8 mouse cellular contexts compared by ENCODE assay signal in the genomic region with DNA sequence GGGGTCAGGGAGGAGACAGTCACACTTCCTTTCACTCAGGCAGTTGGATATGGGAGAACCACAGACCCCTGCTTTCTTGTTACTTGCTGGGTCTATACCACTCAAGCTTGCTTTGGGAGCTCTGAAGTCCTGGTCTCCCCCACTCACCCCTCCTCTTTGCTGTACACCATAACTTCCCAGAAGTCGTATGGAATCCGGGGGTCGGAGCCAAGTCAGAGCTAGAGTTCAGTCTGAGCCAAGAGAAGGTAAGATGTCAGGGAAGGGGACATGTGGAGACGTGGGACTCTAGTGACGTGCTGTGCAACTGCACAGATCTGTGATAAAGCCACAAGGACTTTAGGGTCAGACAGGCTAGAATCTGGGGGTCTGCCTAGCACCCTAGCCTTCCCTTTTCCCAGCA. TPM values are rescaled to one million over a fixed set of nuclear protein-coding genes. Genes with fewer than 3 reads are reported as not detected.
DNase-seq lines count a peak whose midpoint lies in the region; ATAC-seq and TF ChIP-seq lines count a peak whose summit lies in the region.

No protein-coding gene starts in this region.

- TF ChIP-seq CTCF in stomach, postnatal 0 days (IDR thresholded peaks at IDR 0.05; ENCODE audit: low read depth), result no peak

- H3K4me2 ChIP-seq in neural tube, embryonic 11.5 days (ENCODE audit: low read depth), result peak overlapping the region; percentile 61
- peak overlapping the region; percentile 98 for H3K4me2 ChIP-seq in heart, embryonic 13.5 days
- H3K4me2 ChIP-seq in liver, embryonic 13.5 days, result peak overlapping the region; percentile 68
- peak overlapping the region; percentile 95 for H3K4me2 ChIP-seq in stomach, postnatal 0 days (replicated peaks; ENCODE audit: low read depth)

- ATAC-seq in neural tube, embryonic 11.5 days (ENCODE audit: insufficient read depth, low FRiP score, low TSS enrichment), result no peak
- ATAC-seq in heart, embryonic 13.5 days (ENCODE audit: extremely low read depth, insufficient number of reproducible peaks, low FRiP score, low TSS enrichment), result no peak
- no peak for ATAC-seq in liver, embryonic 13.5 days (ENCODE audit: low read depth)
- 0 out of 2 replicates have a peak, but pooled peaks have one; percentile 4 for ATAC-seq in stomach, postnatal 0 days (ENCODE audit: low FRiP score, low TSS enrichment)

- no peaks in the 10 kb centered on the region for H3K27me3 ChIP-seq in neural tube, embryonic 11.5 days (ENCODE audit: control insufficient read depth, insufficient read depth, low read length)
- no peaks in the 10 kb centered on the region for H3K27me3 ChIP-seq in heart, embryonic 13.5 days (replicated peaks)
- H3K27me3 ChIP-seq in liver, embryonic 13.5 days, result peaks cover 29% of the 10 kb centered on the region
- no peaks in the 10 kb centered on the region for H3K27me3 ChIP-seq in stomach, postnatal 0 days (ENCODE audit: control insufficient read depth, insufficient read depth, low read length)

- no peak for TF ChIP-seq EP300 in stomach, postnatal 0 days (optimal IDR thresholded peaks at IDR 0.05)

- peaks cover 11% of the 10 kb centered on the region for H3K4me1 ChIP-seq in neural tube, embryonic 11.5 days (ENCODE audit: control insufficient read depth, insufficient read depth, low read length)
- H3K4me1 ChIP-seq in heart, embryonic 13.5 days, result peaks cover 35% of the 10 kb centered on the region
- peaks cover 36% of the 10 kb centered on the region for H3K4me1 ChIP-seq in liver, embryonic 13.5 days (replicated peaks)
- peaks cover 8% of the 10 kb centered on the region; the same call in 1 of the 2 replicates for H3K4me1 ChIP-seq in stomach, postnatal 0 days (replicated peaks; ENCODE audit: control insufficient read depth, insufficient read depth)

- 69% methylated on average over 5 of the region's 5 CpGs for WGBS in neural tube, embryonic 11.5 days
- WGBS in heart, embryonic 13.5 days, result 27% methylated on average over 5 of the region's 5 CpGs
- 61% methylated on average over 5 of the region's 5 CpGs for WGBS in liver, embryonic 13.5 days (ENCODE audit: insufficient replicate concordance)
- WGBS in stomach, postnatal 0 days, result 47% methylated on average over 5 of the region's 5 CpGs

- H3K9ac ChIP-seq in neural tube, embryonic 11.5 days (ENCODE audit: low read length), result no peak overlapping the region
- peak overlapping the region; percentile 92 for H3K9ac ChIP-seq in heart, embryonic 13.5 days
- H3K9ac ChIP-seq in liver, embryonic 13.5 days, result peak overlapping the region; percentile 51
- peak overlapping the region; percentile 84 for H3K9ac ChIP-seq in stomach, postnatal 0 days (ENCODE audit: low read length)

- no peak overlapping the region for H3K4me3 ChIP-seq in neural tube, embryonic 11.5 days (ENCODE audit: low read depth, low read length)
- H3K4me3 ChIP-seq in heart, embryonic 13.5 days, result peak overlapping the region; percentile 95
- H3K4me3 ChIP-seq in liver, embryonic 13.5 days (replicated peaks), result peak overlapping the region; percentile 63
- peak overlapping the region; percentile 85; the same call in 1 of the 2 replicates for H3K4me3 ChIP-seq in stomach, postnatal 0 days (ENCODE audit: low read depth, low read length)

- no peak for DNase-seq in neural tube, embryonic 11.5 days (ENCODE audit: low spot score)
- no peak for DNase-seq in neural tube, embryonic 10.5 days (ENCODE audit: extremely low spot score, low spot score)
- no peak for DNase-seq in liver, embryonic 13.5 days
- no peak for DNase-seq in stomach, postnatal 0 days (ENCODE audit: low spot score)
- no peak for DNase-seq in urinary bladder, postnatal 4 days (ENCODE audit: low spot score in 2 of 2)
- no peak for DNase-seq in yolk sac, embryonic 10.5 days (ENCODE audit: low spot score)
- no peak for DNase-seq in layer of hippocampus, adult 18-20 months (ENCODE audit: low spot score in 2 of 2)

- no peak overlapping the region for H3K27ac ChIP-seq in neural tube, embryonic 11.5 days (ENCODE audit: low read depth, low read length)
- H3K27ac ChIP-seq in heart, embryonic 13.5 days (replicated peaks), result 0 out of 2 replicates have a peak overlapping the region, but pooled peaks have one; percentile 6
- no peak overlapping the region for H3K27ac ChIP-seq in liver, embryonic 13.5 days
- H3K27ac ChIP-seq in stomach, postnatal 0 days (replicated peaks), result no peak overlapping the region

- H3K36me3 ChIP-seq in neural tube, embryonic 11.5 days (ENCODE audit: control insufficient read depth, insufficient read depth, low read length), result no peaks in the 10 kb centered on the region
- H3K36me3 ChIP-seq in heart, embryonic 13.5 days, result 0 out of 2 replicates have a peak, but pooled peaks cover 6% of the 10 kb centered on the region
- H3K36me3 ChIP-seq in liver, embryonic 13.5 days, result no peaks in the 10 kb centered on the region
- no peaks in the 10 kb centered on the region for H3K36me3 ChIP-seq in stomach, postnatal 0 days (ENCODE audit: control insufficient read depth, insufficient read depth, low read length)

- no peaks in the 10 kb centered on the region for H3K9me3 ChIP-seq in neural tube, embryonic 11.5 days (ENCODE audit: control insufficient read depth, low read length)
- H3K9me3 ChIP-seq in heart, embryonic 13.5 days, result no peaks in the 10 kb centered on the region
- H3K9me3 ChIP-seq in liver, embryonic 13.5 days (replicated peaks), result no peaks in the 10 kb centered on the region
- H3K9me3 ChIP-seq in stomach, postnatal 0 days (ENCODE audit: control insufficient read depth, low read length), result no peaks in the 10 kb centered on the region

RNA-seq across cellular contexts. Expression of a gene that starts 2.0 kb away (rescaled TPM):
- polyA plus RNA-seq in neural tube, embryonic 11.5 days (2014; fragmentation: Nextera tagmentation; extraction: Ambion mirVana), result 30.6 and 32.2 TPM in 2 replicates
- 17.6 and 19.1 TPM in 2 replicates for polyA plus RNA-seq in heart, embryonic 13.5 days (2015; fragmentation: Nextera tagmentation; extraction: Ambion mirVana)
- 5.1 and 6.8 TPM in 2 replicates for polyA plus RNA-seq in liver, embryonic 13.5 days (2015; fragmentation: Nextera tagmentation; extraction: Ambion mirVana)
- 12.8 and 13.3 TPM in 2 replicates for polyA plus RNA-seq in stomach, postnatal 0 days (2015; fragmentation: Nextera tagmentation; extraction: Ambion mirVana)
- total RNA-seq in layer of hippocampus, adult 18-20 months (2021), result 10 to 100 TPM; 79.9 to 88.1 TPM

RNA-seq across cellular contexts. Expression of a gene that starts 11.8 kb away (rescaled TPM):
- 14.0 and 19.7 TPM in 2 replicates for polyA plus RNA-seq in neural tube, embryonic 11.5 days (2014; fragmentation: Nextera tagmentation; extraction: Ambion mirVana)
- 13.0 and 14.4 TPM in 2 replicates for polyA plus RNA-seq in heart, embryonic 13.5 days (2015; fragmentation: Nextera tagmentation; extraction: Ambion mirVana)
- 5.1 and 6.0 TPM in 2 replicates for polyA plus RNA-seq in liver, embryonic 13.5 days (2015; fragmentation: Nextera tagmentation; extraction: Ambion mirVana)
- polyA plus RNA-seq in stomach, postnatal 0 days (2015; fragmentation: Nextera tagmentation; extraction: Ambion mirVana), result 12.9 TPM in 2 replicates
- total RNA-seq in layer of hippocampus, adult 18-20 months (2021), result 10 to 100 TPM; 11.3 to 13.2 TPM
